Mouse (Mus musculus): ENCODE data around the gene Ralb. TPM values are rescaled to one million over a fixed set of nuclear protein-coding genes. Genes with fewer than 3 reads are reported as not detected.

Ralb gene
- polyA plus RNA-seq, 1 experiment from 2014 or later: 41.6 TPM

GRCm38 (mm10) chr1:119532165-119532564 is 27.6 kb upstream of the Ralb start:
- H3K27me3 ChIP-seq (replicated peaks; ENCODE audit: control insufficient read depth, insufficient read depth, low read length): no peaks in the 10 kb centered on the region
- no peak for DNase-seq (ENCODE audit: low spot score)
- peaks cover 22% of the 10 kb centered on the region for H3K36me3 ChIP-seq (ENCODE audit: control insufficient read depth, insufficient read depth, low read length)
- 95% methylated on average over 6 of the region's 6 CpGs for WGBS
- 0 out of 2 replicates have a peak, but pooled peaks cover 3% of the 10 kb centered on the region for H3K9me3 ChIP-seq (replicated peaks; ENCODE audit: control insufficient read depth, low read length)
- H3K27ac ChIP-seq (ENCODE audit: low read depth, low read length): no peak overlapping the region
- ATAC-seq: no peak
- H3K4me3 ChIP-seq (ENCODE audit: low read depth, low read length): no peak overlapping the region
- no peaks in the 10 kb centered on the region for H3K4me1 ChIP-seq (ENCODE audit: control insufficient read depth, insufficient read depth, low read length)
- no peak overlapping the region for H3K9ac ChIP-seq (ENCODE audit: low read length)
- H3K4me2 ChIP-seq (ENCODE audit: low read length): no peak overlapping the region

GRCm38 (mm10) chr1:119530941-119531340 is 26.3 kb upstream of the Ralb start:
- Histone ChIP-seq H3K4me3 (ENCODE audit: low read depth, low read length) (no peak overlapping the region), H3K9ac (ENCODE audit: low read length) (no peak overlapping the region), H3K36me3 (ENCODE audit: control insufficient read depth, insufficient read depth, low read length) (peaks cover 22% of the 10 kb centered on the region), H3K4me1 (ENCODE audit: control insufficient read depth, insufficient read depth, low read length) (peaks cover 5% of the 10 kb centered on the region), H3K4me2 (ENCODE audit: low read length) (no peak overlapping the region), H3K27ac (ENCODE audit: low read depth, low read length) (no peak overlapping the region), H3K27me3 (replicated peaks; ENCODE audit: control insufficient read depth, insufficient read depth, low read length) (no peaks in the 10 kb centered on the region), H3K9me3 (replicated peaks; ENCODE audit: control insufficient read depth, low read length) (0 out of 2 replicates have a peak, but pooled peaks cover 3% of the 10 kb centered on the region)
- whole genome bisulfite sequencing: 92% methylated on average over 13 of the region's 13 CpGs
- ATAC-seq (no peak), DNase-seq (ENCODE audit: low spot score) (no peak)

- H3K9me3 ChIP-seq (replicated peaks; ENCODE audit: control insufficient read depth, low read length): 0 out of 2 replicates have a peak, but pooled peaks cover 3% of the 10 kb centered on the region
- H3K4me2 ChIP-seq (ENCODE audit: low read length): peak within 1 kb of the TSS; percentile 88
- ATAC-seq: peak; percentile 98
- peak; percentile 88 for DNase-seq (ENCODE audit: low spot score)
- H3K36me3 ChIP-seq (ENCODE audit: control insufficient read depth, insufficient read depth, low read length): peaks cover 22% of the 10 kb centered on the region
- H3K4me1 ChIP-seq (ENCODE audit: control insufficient read depth, insufficient read depth, low read length): peaks cover 14% of the 10 kb centered on the region
- peak within 1 kb of the TSS; percentile 86 for H3K9ac ChIP-seq (ENCODE audit: low read length)
- peak within 1 kb of the TSS; percentile 78 for H3K27ac ChIP-seq (ENCODE audit: low read depth, low read length)
- WGBS: 2% methylated on average over 72 of the region's 82 CpGs
- peak within 1 kb of the TSS; percentile 64 for H3K4me3 ChIP-seq (ENCODE audit: low read depth, low read length)
- no peaks in the 10 kb centered on the region for H3K27me3 ChIP-seq (replicated peaks; ENCODE audit: control insufficient read depth, insufficient read depth, low read length)
These were observed 21.3 kb upstream of the Ralb start, which contains the start of gene Tmem185b for GRCm38 (mm10) chr1:119525689-119526591. Gene Tmem185b (plus strand): TSS chr1:119526160.

GRCm38 (mm10) chr1:119525004-119525444 is 20.4 kb upstream of the Ralb start:
- Histone ChIP-seq H3K27me3 (replicated peaks; ENCODE audit: control insufficient read depth, insufficient read depth, low read length) (no peaks in the 10 kb centered on the region), H3K4me1 (ENCODE audit: control insufficient read depth, insufficient read depth, low read length) (peaks cover 14% of the 10 kb centered on the region), H3K9me3 (replicated peaks; ENCODE audit: control insufficient read depth, low read length) (0 out of 2 replicates have a peak, but pooled peaks cover 3% of the 10 kb centered on the region), H3K27ac (ENCODE audit: low read depth, low read length) (no peak overlapping the region), H3K9ac (ENCODE audit: low read length) (peak overlapping the region; percentile 86), H3K4me3 (ENCODE audit: low read depth, low read length) (peak overlapping the region; percentile 64), H3K36me3 (ENCODE audit: control insufficient read depth, insufficient read depth, low read length) (peaks cover 22% of the 10 kb centered on the region), H3K4me2 (ENCODE audit: low read length) (peak overlapping the region; percentile 88)
- WGBS: 6% methylated on average over 5 of the region's 5 CpGs
- DNase-seq (ENCODE audit: low spot score) (peak; percentile 65), ATAC-seq (no peak)

- no peak for DNase-seq (ENCODE audit: low spot score)
- 0 out of 2 replicates have a peak, but pooled peaks cover under 1% of the 10 kb centered on the region for H3K9me3 ChIP-seq (replicated peaks; ENCODE audit: control insufficient read depth, low read length)
- H3K9ac ChIP-seq (ENCODE audit: low read length): no peak overlapping the region
- no peaks in the 10 kb centered on the region for H3K27me3 ChIP-seq (replicated peaks; ENCODE audit: control insufficient read depth, insufficient read depth, low read length)
- peaks cover 11% of the 10 kb centered on the region for H3K36me3 ChIP-seq (ENCODE audit: control insufficient read depth, insufficient read depth, low read length)
- no peak overlapping the region for H3K4me3 ChIP-seq (ENCODE audit: low read depth, low read length)
- no peak overlapping the region for H3K27ac ChIP-seq (ENCODE audit: low read depth, low read length)
- peaks cover 14% of the 10 kb centered on the region for H3K4me1 ChIP-seq (ENCODE audit: control insufficient read depth, insufficient read depth, low read length)
- WGBS: 90% methylated on average over 7 of the region's 7 CpGs
- no peak for ATAC-seq
- no peak overlapping the region for H3K4me2 ChIP-seq (ENCODE audit: low read length)
These were observed 19.2 kb upstream of the Ralb start for GRCm38 (mm10) chr1:119523826-119524225.

GRCm38 (mm10) chr1:119523369-119523768 is 18.8 kb upstream of the Ralb start:
- DNase-seq (ENCODE audit: low spot score) (no peak), ATAC-seq (no peak)
- Histone ChIP-seq H3K4me3 (ENCODE audit: low read depth, low read length) (no peak overlapping the region), H3K9me3 (replicated peaks; ENCODE audit: control insufficient read depth, low read length) (no peaks in the 10 kb centered on the region), H3K27ac (ENCODE audit: low read depth, low read length) (no peak overlapping the region), H3K4me2 (ENCODE audit: low read length) (no peak overlapping the region), H3K9ac (ENCODE audit: low read length) (no peak overlapping the region), H3K4me1 (ENCODE audit: control insufficient read depth, insufficient read depth, low read length) (peaks cover 14% of the 10 kb centered on the region), H3K36me3 (ENCODE audit: control insufficient read depth, insufficient read depth, low read length) (peaks cover 7% of the 10 kb centered on the region), H3K27me3 (replicated peaks; ENCODE audit: control insufficient read depth, insufficient read depth, low read length) (no peaks in the 10 kb centered on the region)
- WGBS: 81% methylated on average over 7 of the region's 7 CpGs

- H3K4me1 ChIP-seq (ENCODE audit: control insufficient read depth, insufficient read depth, low read length): peaks cover 14% of the 10 kb centered on the region
- WGBS: 90% methylated on average over 4 of the region's 4 CpGs
- ATAC-seq: no peak
These were observed 18.1 kb upstream of the Ralb start for GRCm38 (mm10) chr1:119522726-119523125.

GRCm38 (mm10) chr1:119521681-119522080 is 17.1 kb upstream of the Ralb start:
- Histone ChIP-seq H3K4me2 (ENCODE audit: low read length) (no peak overlapping the region), H3K4me1 (ENCODE audit: control insufficient read depth, insufficient read depth, low read length) (peaks cover 13% of the 10 kb centered on the region), H3K36me3 (ENCODE audit: control insufficient read depth, insufficient read depth, low read length) (no peaks in the 10 kb centered on the region), H3K9ac (ENCODE audit: low read length) (no peak overlapping the region), H3K9me3 (replicated peaks; ENCODE audit: control insufficient read depth, low read length) (no peaks in the 10 kb centered on the region), H3K27me3 (replicated peaks; ENCODE audit: control insufficient read depth, insufficient read depth, low read length) (no peaks in the 10 kb centered on the region), H3K4me3 (ENCODE audit: low read depth, low read length) (no peak overlapping the region), H3K27ac (ENCODE audit: low read depth, low read length) (no peak overlapping the region)
- WGBS: 84% methylated on average over 7 of the region's 7 CpGs
- no peak for ATAC-seq
- DNase-seq (ENCODE audit: low spot score): no peak

More at GRCm38 (mm10) chr1:119522726-119523125, 18.1 kb upstream of the Ralb start:
- no peak overlapping the region for H3K27ac ChIP-seq (ENCODE audit: low read depth, low read length)
- H3K4me3 ChIP-seq (ENCODE audit: low read depth, low read length): no peak overlapping the region
- no peak overlapping the region for H3K4me2 ChIP-seq (ENCODE audit: low read length)
- H3K9me3 ChIP-seq (replicated peaks; ENCODE audit: control insufficient read depth, low read length): no peaks in the 10 kb centered on the region
- H3K36me3 ChIP-seq (ENCODE audit: control insufficient read depth, insufficient read depth, low read length): peaks cover 4% of the 10 kb centered on the region; the same call in 1 of the 2 replicates
- no peaks in the 10 kb centered on the region for H3K27me3 ChIP-seq (replicated peaks; ENCODE audit: control insufficient read depth, insufficient read depth, low read length)
- DNase-seq (ENCODE audit: low spot score): no peak
- no peak overlapping the region for H3K9ac ChIP-seq (ENCODE audit: low read length)

GRCm38 (mm10) chr1:119521029-119521428 is 16.4 kb upstream of the Ralb start:
- Histone ChIP-seq H3K9ac (ENCODE audit: low read length) (no peak overlapping the region), H3K36me3 (ENCODE audit: control insufficient read depth, insufficient read depth, low read length) (no peaks in the 10 kb centered on the region), H3K4me3 (ENCODE audit: low read depth, low read length) (no peak overlapping the region), H3K4me2 (ENCODE audit: low read length) (no peak overlapping the region), H3K27me3 (replicated peaks; ENCODE audit: control insufficient read depth, insufficient read depth, low read length) (no peaks in the 10 kb centered on the region), H3K9me3 (replicated peaks; ENCODE audit: control insufficient read depth, low read length) (no peaks in the 10 kb centered on the region), H3K4me1 (ENCODE audit: control insufficient read depth, insufficient read depth, low read length) (peaks cover 8% of the 10 kb centered on the region), H3K27ac (ENCODE audit: low read depth, low read length) (no peak overlapping the region)
- WGBS: 62% methylated on average over 2 of the region's 2 CpGs
- no peak for ATAC-seq
- DNase-seq (ENCODE audit: low spot score): no peak
